Mouse (Mus musculus) embryonic facial prominence, embryonic 11.5 days (tissue): ENCODE measurements around the gene Nuak1. TPM values are rescaled to one million over a fixed set of nuclear protein-coding genes. Genes with fewer than 3 reads are reported as not detected.

Experiments used
- ATAC-seq: fragments of 200-750 bp; cut with Nextera tagmentation; replicated peaks from 2 replicates; pipeline ENCODE4 v1.8.0; 2017; ENCODE audit warnings: low read depth; ENCODE audit not compliant: insufficient number of reproducible peaks, low FRiP score, low TSS enrichment
- DNase-seq: peaks from one replicate; pipeline ENCODE4 v3.0.0-alpha.2; 2015; ENCODE audit warnings: low spot score
- H3K27ac ChIP-seq: fragments of 300-500 bp; sonication (generic); replicated peaks from 2 replicates; pipeline ENCODE4 v1.5.1; 2014; ENCODE audit warnings: mild to moderate bottlenecking, low read depth, low read length, control low read depth
- H3K27me3 ChIP-seq: fragments of 300-500 bp; sonication (generic); 2 replicates; pipeline ENCODE4 v1.6.1; 2014; ENCODE audit warnings: mild to moderate bottlenecking, low read length, moderate library complexity, mixed read lengths; ENCODE audit not compliant: control insufficient read depth, insufficient read depth
- H3K36me3 ChIP-seq: fragments of 300-500 bp; sonication (generic); replicated peaks from 2 replicates; pipeline ENCODE4 v1.6.1; 2014; ENCODE audit warnings: low read depth, mild to moderate bottlenecking, low read length, moderate library complexity, mixed read lengths; ENCODE audit not compliant: control insufficient read depth, insufficient read depth
- H3K4me1 ChIP-seq: fragments of 300-500 bp; sonication (generic); 2 replicates; pipeline ENCODE4 v1.6.1; 2014; ENCODE audit warnings: low read length, mixed read lengths; ENCODE audit not compliant: control insufficient read depth, insufficient read depth
- H3K4me2 ChIP-seq: fragments of 300-500 bp; sonication (generic); 2 replicates; pipeline ENCODE4 v1.6.1; 2014; ENCODE audit warnings: low read depth, mild to moderate bottlenecking, control low read depth, low read length, moderate library complexity
- H3K4me3 ChIP-seq: fragments of 300-500 bp; sonication (generic); 2 replicates; pipeline ENCODE4 v1.5.1; 2014; ENCODE audit warnings: low read depth, low read length, control low read depth
- H3K9ac ChIP-seq: fragments of 300-500 bp; sonication (generic); replicated peaks from 2 replicates; pipeline ENCODE4 v1.6.1; 2014; ENCODE audit warnings: mild to moderate bottlenecking, control low read depth, low read length
- H3K9me3 ChIP-seq: fragments of 300-500 bp; sonication (generic); replicated peaks from 2 replicates; pipeline ENCODE4 v1.6.1; 2016; ENCODE audit warnings: mild to moderate bottlenecking, low read length, inconsistent platforms, mixed read lengths; ENCODE audit not compliant: control insufficient read depth
- WGBS: fragments of 180-500 bp; shearing (Covaris S2); extraction: QIAGEN DNeasy Blood & Tissue Kit; methylation state at CpG from one replicate; pipeline ENCODE4 v1.1.7; 2014; 5-methylcytosine and 5-hydroxymethylcytosine counted together
- polyA plus RNA-seq: library from polyadenylated mRNA; unstranded; fragments of >200 nt; fragmentation: Nextera tagmentation; extraction: Ambion mirVana; gene quantifications from 2 replicates; pipeline ENCODE4 v1.2.1, GENCODE M21; 2014

Nuak1 gene
- polyA plus RNA-seq, 1 experiment from 2014 or later, result 4.6 TPM

GRCm38 (mm10) chr10:84444396-84444795 is 4.0 kb upstream of the Nuak1 start:
- no peak overlapping the region for H3K4me3 ChIP-seq
- DNase-seq, result no peak
- H3K9me3 ChIP-seq, result no peaks in the 10 kb centered on the region
- no peak for ATAC-seq
- H3K36me3 ChIP-seq, result no peaks in the 10 kb centered on the region
- no peaks in the 10 kb centered on the region for H3K4me1 ChIP-seq
- no peak overlapping the region for H3K27ac ChIP-seq
- H3K9ac ChIP-seq, result no peak overlapping the region
- H3K27me3 ChIP-seq, result no peaks in the 10 kb centered on the region
- 68% methylated on average over 9 of the region's 9 CpGs for WGBS
- no peak overlapping the region for H3K4me2 ChIP-seq

GRCm38 (mm10) chr10:84441846-84442245 is 1.4 kb upstream of the Nuak1 start:
- Histone ChIP-seq H3K27ac (peak overlapping the region; percentile 28; the same call in 1 of the 2 replicates), H3K4me1 (peaks cover 7% of the 10 kb centered on the region), H3K4me2 (peak overlapping the region; percentile 93), H3K36me3 (no peaks in the 10 kb centered on the region), H3K9ac (peak overlapping the region; percentile 99; the same call in 1 of the 2 replicates), H3K9me3 (no peaks in the 10 kb centered on the region), H3K27me3 (no peaks in the 10 kb centered on the region), H3K4me3 (peak overlapping the region; percentile 88)
- DNase-seq, result peak; percentile 47
- no peak for ATAC-seq
- WGBS, result 4% methylated on average over 11 of the region's 11 CpGs

- Histone ChIP-seq H3K9ac (peak overlapping the region; percentile 99), H3K27ac (peak overlapping the region; percentile 98), H3K9me3 (no peaks in the 10 kb centered on the region), H3K4me2 (peak overlapping the region; percentile 93), H3K36me3 (no peaks in the 10 kb centered on the region), H3K27me3 (no peaks in the 10 kb centered on the region), H3K4me3 (peak overlapping the region; percentile 88), H3K4me1 (peaks cover 7% of the 10 kb centered on the region)
- 1% methylated on average over 7 of the region's 7 CpGs for WGBS
- ATAC-seq, result no peak; the same call in 1 of the 2 replicates
- DNase-seq, result no peak
Observed at GRCm38 (mm10) chr10:84441434-84441785, 1.0 kb upstream of the Nuak1 start.

GRCm38 (mm10) chr10:84440181-84440540 is 236 bp downstream of the Nuak1 start:
- H3K4me2 ChIP-seq, result peak overlapping the region; percentile 93
- ATAC-seq (peak; percentile 17), DNase-seq (no peak)
- H3K36me3 ChIP-seq, result no peaks in the 10 kb centered on the region
- peak overlapping the region; percentile 88 for H3K4me3 ChIP-seq
- H3K4me1 ChIP-seq, result peaks cover 7% of the 10 kb centered on the region
- peak overlapping the region; percentile 98 for H3K27ac ChIP-seq
- no peaks in the 10 kb centered on the region for H3K9me3 ChIP-seq
- H3K27me3 ChIP-seq, result no peaks in the 10 kb centered on the region
- H3K9ac ChIP-seq, result peak overlapping the region; percentile 99
- WGBS, result 0% methylated on average over 25 of the region's 32 CpGs

GRCm38 (mm10) chr10:84439228-84439596 is 1.2 kb downstream of the Nuak1 start:
- Histone ChIP-seq H3K36me3 (no peaks in the 10 kb centered on the region), H3K9ac (peak overlapping the region; percentile 99), H3K27ac (no peak overlapping the region), H3K4me3 (peak overlapping the region; percentile 88), H3K9me3 (no peaks in the 10 kb centered on the region), H3K4me2 (peak overlapping the region; percentile 93), H3K27me3 (no peaks in the 10 kb centered on the region), H3K4me1 (peaks cover 7% of the 10 kb centered on the region)
- ATAC-seq, result no peak
- DNase-seq, result peak; percentile 20
- WGBS, result 8% methylated on average over 7 of the region's 7 CpGs

GRCm38 (mm10) chr10:84438466-84439227 is 1.8 kb downstream of the Nuak1 start:
- Histone ChIP-seq H3K9ac (peak overlapping the region; percentile 30), H3K4me2 (peak overlapping the region; percentile 93), H3K36me3 (no peaks in the 10 kb centered on the region; the same call in 1 of the 2 replicates), H3K4me3 (peak overlapping the region; percentile 88), H3K9me3 (no peaks in the 10 kb centered on the region), H3K27ac (0 out of 2 replicates have a peak overlapping the region, but pooled peaks have one; percentile 9), H3K27me3 (no peaks in the 10 kb centered on the region), H3K4me1 (peaks cover 7% of the 10 kb centered on the region)
- DNase-seq (peak; percentile 14), ATAC-seq (no peak)
- 31% methylated on average over 19 of the region's 19 CpGs for WGBS

- Histone ChIP-seq H3K36me3 (no peaks in the 10 kb centered on the region; the same call in 1 of the 2 replicates), H3K9me3 (no peaks in the 10 kb centered on the region), H3K9ac (peak overlapping the region; percentile 30), H3K4me1 (peaks cover 7% of the 10 kb centered on the region), H3K27ac (0 out of 2 replicates have a peak overlapping the region, but pooled peaks have one; percentile 9), H3K27me3 (no peaks in the 10 kb centered on the region), H3K4me3 (peak overlapping the region; percentile 88), H3K4me2 (peak overlapping the region; percentile 93)
- DNase-seq (peak; percentile 97), ATAC-seq (0 out of 2 replicates have a peak, but pooled peaks have one; percentile 2)
- 2% methylated on average over 7 of the region's 7 CpGs for WGBS
Observed at GRCm38 (mm10) chr10:84438049-84438422, 2.4 kb downstream of the Nuak1 start.
